Mouse (Mus musculus) embryonic facial prominence, embryonic 12.5 days (tissue): ENCODE data around the gene Rfng. TPM values are rescaled to one million over a fixed set of nuclear protein-coding genes. Genes with fewer than 3 reads are reported as not detected.
A peak's percentile ranks its signal among the peaks of the same experiment; 100 is the strongest.
"Not testable (repeated sequence)": the region's sequence is repeated elsewhere in the genome, so short reads cannot be mapped to it uniquely, and the experiment has no call there.

Experiments
- ATAC-seq: fragments of 200-750 bp; cut with Nextera tagmentation; 2 replicates; pipeline ENCODE4 v1.8.0; 2017; ENCODE audit not compliant: insufficient number of reproducible peaks, insufficient read depth, low FRiP score, low TSS enrichment
- H3K27ac ChIP-seq: fragments of 300-500 bp; sonication (generic); 2 replicates; pipeline ENCODE4 v1.5.1; 2016; ENCODE audit warnings: mild to moderate bottlenecking
- H3K27me3 ChIP-seq: fragments of 300-500 bp; sonication (generic); 2 replicates; pipeline ENCODE4 v1.6.1; 2016; ENCODE audit warnings: mild to moderate bottlenecking, moderate library complexity
- H3K36me3 ChIP-seq: fragments of 300-500 bp; sonication (generic); 2 replicates; pipeline ENCODE4 v1.6.1; 2016; ENCODE audit warnings: mild to moderate bottlenecking
- H3K4me1 ChIP-seq: fragments of 300-500 bp; sonication (generic); 2 replicates; pipeline ENCODE4 v1.6.1; 2016
- H3K4me2 ChIP-seq: fragments of 300-500 bp; sonication (generic); replicated peaks from 2 replicates; pipeline ENCODE4 v1.6.1; 2016; ENCODE audit warnings: mild to moderate bottlenecking, moderate library complexity
- H3K4me3 ChIP-seq: fragments of 300-500 bp; sonication (generic); 2 replicates; pipeline ENCODE4 v1.5.1; 2016; ENCODE audit warnings: mild to moderate bottlenecking
- H3K9ac ChIP-seq: fragments of 300-500 bp; sonication (generic); 2 replicates; pipeline ENCODE4 v1.6.1; 2016; ENCODE audit warnings: mild to moderate bottlenecking, moderate library complexity
- H3K9me3 ChIP-seq: fragments of 300-500 bp; sonication (generic); 2 replicates; pipeline ENCODE4 v1.6.1; 2016; ENCODE audit warnings: mild to moderate bottlenecking, moderate library complexity
- WGBS: fragments of 180-500 bp; shearing (Covaris S2); methylation state at CpG from one replicate; pipeline ENCODE4 v1.1.7; 2016; 5-methylcytosine and 5-hydroxymethylcytosine counted together
- polyA plus RNA-seq: library from polyadenylated mRNA; unstranded; fragments of >200 nt; fragmentation: Nextera tagmentation; extraction: Ambion mirVana; gene quantifications from 2 replicates; pipeline ENCODE4 v1.2.1, GENCODE M21; 2016

Gene Rfng
- polyA plus RNA-seq, 1 experiment from 2014 or later: 47.0 TPM

- WGBS: 82% methylated on average over 4 of the region's 4 CpGs
- Histone ChIP-seq H3K27ac (no peak overlapping the region), H3K4me2 (no peak overlapping the region), H3K4me3 (no peak overlapping the region), H3K4me1 (peaks cover 7% of the 10 kb centered on the region), H3K27me3 (no peaks in the 10 kb centered on the region), H3K36me3 (peaks cover 75% of the 10 kb centered on the region), H3K9ac (no peak overlapping the region; the same call in 1 of the 2 replicates), H3K9me3 (no peaks in the 10 kb centered on the region)
- no peak for ATAC-seq
These were observed 5.3 kb upstream of the Rfng start for GRCm38 (mm10) chr11:120789355-120789754.

DNA sequence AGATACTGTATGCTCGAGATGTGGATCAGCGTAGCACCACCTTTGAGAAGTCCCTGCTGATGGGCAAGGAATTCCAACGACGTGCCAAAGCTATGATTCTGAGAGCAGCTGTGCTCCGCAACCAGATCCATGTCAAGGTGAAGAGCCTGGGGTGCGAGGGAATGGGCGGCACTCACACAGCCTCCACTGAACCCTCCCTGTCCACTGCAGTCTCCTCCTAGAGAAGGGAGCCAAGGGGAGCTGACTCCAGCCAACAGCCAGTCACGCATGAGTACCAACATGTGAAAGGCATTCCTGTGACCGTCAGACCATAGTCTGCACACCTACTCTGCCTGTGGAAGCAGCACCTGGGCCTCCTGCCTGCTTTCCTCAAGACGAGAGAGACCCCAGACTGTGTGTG lies 4.5 kb upstream of the Rfng start:
- H3K9ac ChIP-seq, H3K27ac ChIP-seq, H3K4me3 ChIP-seq, ATAC-seq, H3K4me1 ChIP-seq, H3K9me3 ChIP-seq, H3K4me2 ChIP-seq, H3K27me3 ChIP-seq: not testable (repeated sequence)
- 84% methylated on average over 10 of the region's 10 CpGs for WGBS
- peaks cover 66% of the 10 kb centered on the region for H3K36me3 ChIP-seq

GRCm38 (mm10) chr11:120785145-120785544 lies 1.1 kb upstream of the Rfng start:
- H3K9me3 ChIP-seq: no peaks in the 10 kb centered on the region
- WGBS: 36% methylated on average over 9 of the region's 9 CpGs
- peak overlapping the region; percentile 99 for H3K4me3 ChIP-seq
- peak overlapping the region; percentile 96 for H3K9ac ChIP-seq
- peak overlapping the region; percentile 98 for H3K4me2 ChIP-seq
- peaks cover 51% of the 10 kb centered on the region for H3K36me3 ChIP-seq
- H3K27me3 ChIP-seq: no peaks in the 10 kb centered on the region
- H3K4me1 ChIP-seq: peaks cover 13% of the 10 kb centered on the region
- no peak for ATAC-seq
- no peak overlapping the region for H3K27ac ChIP-seq

- 1% methylated on average over 42 of the region's 42 CpGs for WGBS
- Histone ChIP-seq H3K36me3 (peaks cover 38% of the 10 kb centered on the region), H3K4me2 (peak overlapping the region; percentile 98)
These were observed 462 bp downstream of the Rfng start for GRCm38 (mm10) chr11:120783426-120784063.

DNA sequence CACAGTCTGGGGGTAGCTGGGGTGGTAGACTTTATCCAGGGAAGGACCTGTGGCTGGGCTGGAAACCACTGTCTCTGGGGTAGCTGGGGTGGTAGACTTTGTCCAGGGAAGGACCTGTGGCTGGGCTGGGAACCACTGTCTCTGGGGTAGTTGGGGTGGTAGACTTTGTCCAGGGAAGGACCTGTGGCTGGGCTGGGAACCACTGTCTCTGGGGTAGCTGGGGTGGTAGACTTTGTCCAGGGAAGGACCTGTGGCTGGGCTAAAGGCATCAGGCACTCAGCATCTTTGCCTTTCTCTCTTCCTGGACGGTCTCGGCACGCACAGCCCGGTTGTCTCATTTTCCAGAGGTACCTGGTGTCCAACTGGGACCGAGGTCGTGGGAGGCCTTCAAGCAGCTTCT lies 2.6 kb downstream of the Rfng start:
- H3K4me3 ChIP-seq, ATAC-seq, H3K9me3 ChIP-seq, H3K27me3 ChIP-seq, H3K27ac ChIP-seq, H3K9ac ChIP-seq, H3K4me2 ChIP-seq: not testable (repeated sequence)
- Histone ChIP-seq H3K36me3 (peaks cover 19% of the 10 kb centered on the region; the same call in 1 of the 2 replicates), H3K4me1 (peaks cover 18% of the 10 kb centered on the region)
- 86% methylated on average over 6 of the region's 6 CpGs for WGBS

More at GRCm38 (mm10) chr11:120783426-120784063, 462 bp downstream of the Rfng start:
- peak overlapping the region; percentile 84 for H3K27ac ChIP-seq
- H3K27me3 ChIP-seq: no peaks in the 10 kb centered on the region
- H3K9me3 ChIP-seq: no peaks in the 10 kb centered on the region
- peaks cover 13% of the 10 kb centered on the region for H3K4me1 ChIP-seq
- H3K4me3 ChIP-seq: peak overlapping the region; percentile 99
- peak overlapping the region; percentile 96 for H3K9ac ChIP-seq
- peak; percentile 10; the same call in 1 of the 2 replicates for ATAC-seq

DNA sequence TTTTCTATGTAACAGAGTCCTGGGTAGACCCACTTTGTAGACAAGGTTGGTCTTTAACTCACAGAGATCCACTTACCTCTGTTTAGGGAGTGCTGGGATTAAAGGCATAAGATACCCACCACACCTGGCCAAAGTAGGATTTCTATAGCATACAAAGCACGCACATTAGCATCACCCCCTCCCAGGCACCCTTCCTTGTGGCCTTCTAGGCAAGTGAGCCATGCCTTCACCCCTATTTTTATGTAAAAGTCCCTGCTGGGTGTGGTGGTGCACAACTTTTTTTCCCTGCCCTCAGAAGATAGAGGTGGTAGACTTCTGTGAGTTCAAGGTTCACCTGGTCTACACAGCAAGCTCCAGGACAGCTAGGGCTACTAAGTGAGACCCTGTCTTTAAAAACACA lies 4.1 kb downstream of the Rfng start:
- 85% methylated on average over 1 of the region's 1 CpGs for WGBS
- no peak overlapping the region for H3K9ac ChIP-seq
- ATAC-seq: no peak
- H3K9me3 ChIP-seq: no peaks in the 10 kb centered on the region
- no peaks in the 10 kb centered on the region for H3K27me3 ChIP-seq
- no peak overlapping the region for H3K4me2 ChIP-seq
- no peak overlapping the region for H3K27ac ChIP-seq
- H3K4me3 ChIP-seq: no peak overlapping the region
- H3K36me3 ChIP-seq: peaks cover 19% of the 10 kb centered on the region; the same call in 1 of the 2 replicates
- peaks cover 14% of the 10 kb centered on the region for H3K4me1 ChIP-seq

DNA sequence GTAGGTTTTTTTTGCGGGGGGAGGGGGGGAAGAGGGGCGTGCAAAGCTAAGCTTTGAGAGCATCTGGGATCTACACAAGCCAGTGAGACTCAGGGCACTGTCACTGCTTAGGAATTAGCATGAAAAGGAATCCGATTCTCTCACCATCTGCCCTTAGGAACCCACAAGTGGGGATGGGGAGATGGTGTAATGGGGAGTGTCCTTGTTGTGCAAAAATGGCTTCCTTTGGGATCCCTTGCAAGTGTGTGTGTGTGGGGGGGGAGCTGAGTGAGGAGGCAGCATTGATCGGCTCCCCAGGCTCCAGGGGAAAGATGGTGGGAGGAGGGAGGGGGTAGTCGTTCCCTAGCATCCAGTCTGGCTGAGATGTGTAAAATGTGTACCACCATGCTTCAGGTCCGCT lies 6.9 kb downstream of the Rfng start:
- 30% methylated on average over 6 of the region's 6 CpGs for WGBS
- H3K9me3 ChIP-seq: no peaks in the 10 kb centered on the region
- no peak overlapping the region for H3K9ac ChIP-seq
- no peak overlapping the region for H3K4me2 ChIP-seq
- H3K4me1 ChIP-seq: peaks cover 8% of the 10 kb centered on the region; the same call in 1 of the 2 replicates
- no peaks in the 10 kb centered on the region for H3K27me3 ChIP-seq
- no peak overlapping the region for H3K27ac ChIP-seq
- H3K36me3 ChIP-seq: peaks cover 14% of the 10 kb centered on the region; the same call in 1 of the 2 replicates
- no peak for ATAC-seq
- no peak overlapping the region for H3K4me3 ChIP-seq

DNA sequence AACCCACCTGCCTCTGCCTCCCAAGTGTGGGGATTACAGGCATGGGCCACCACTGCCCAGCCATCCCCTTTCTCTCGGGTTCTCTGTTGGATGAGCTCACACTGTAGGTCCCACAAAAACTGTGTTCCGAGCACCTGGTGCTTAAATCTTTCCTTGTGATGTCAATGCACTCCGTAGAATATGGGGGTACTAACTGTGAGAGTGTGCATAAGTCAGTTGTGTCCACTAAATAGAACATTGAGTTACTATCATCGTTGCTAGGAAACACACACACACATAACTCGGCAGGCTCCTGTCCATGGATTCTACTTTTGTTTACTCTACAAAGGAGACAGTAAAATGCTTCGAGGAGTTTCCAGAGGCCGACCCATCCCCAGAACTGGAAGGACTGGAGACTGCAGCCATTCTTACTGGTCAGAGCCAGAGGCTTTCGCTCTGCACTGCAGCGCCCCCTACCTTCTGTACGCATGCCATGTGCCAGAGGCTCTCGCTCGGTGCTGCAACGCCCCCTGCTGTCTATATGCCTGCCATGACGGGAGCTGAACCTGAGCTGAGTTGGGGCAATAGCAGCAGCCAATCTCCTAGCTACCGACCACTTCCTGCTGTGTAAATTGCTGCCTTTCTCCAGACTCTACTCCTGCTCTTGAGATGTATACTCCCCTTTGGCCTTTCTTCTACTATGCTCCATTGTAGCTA lies 8.1 kb downstream of the Rfng start:
- Histone ChIP-seq H3K4me2 (no peak overlapping the region; the same call in 1 of the 2 replicates), H3K9me3 (no peaks in the 10 kb centered on the region), H3K27ac (no peak overlapping the region), H3K36me3 (peaks cover 6% of the 10 kb centered on the region; the same call in 1 of the 2 replicates), H3K4me1 (peaks cover 8% of the 10 kb centered on the region; the same call in 1 of the 2 replicates), H3K4me3 (no peak overlapping the region), H3K9ac (no peak overlapping the region), H3K27me3 (no peaks in the 10 kb centered on the region)
- ATAC-seq: peak; percentile 19; the same call in 1 of the 2 replicates
- 27% methylated on average over 15 of the region's 15 CpGs for WGBS

- H3K4me3 ChIP-seq: no peak overlapping the region
- H3K36me3 ChIP-seq: no peaks in the 10 kb centered on the region
- ATAC-seq: no peak
- 88% methylated on average over 7 of the region's 7 CpGs for WGBS
- no peaks in the 10 kb centered on the region for H3K27me3 ChIP-seq
- H3K9ac ChIP-seq: no peak overlapping the region
- no peaks in the 10 kb centered on the region for H3K9me3 ChIP-seq
- no peak overlapping the region for H3K27ac ChIP-seq
- H3K4me2 ChIP-seq: no peak overlapping the region
- peaks cover 8% of the 10 kb centered on the region; the same call in 1 of the 2 replicates for H3K4me1 ChIP-seq
These were observed 10.4 kb downstream of the Rfng start for GRCm38 (mm10) chr11:120773463-120774190.

- WGBS: 78% methylated on average over 3 of the region's 3 CpGs
- Histone ChIP-seq H3K4me3 (no peak overlapping the region), H3K4me1 (peaks cover 8% of the 10 kb centered on the region; the same call in 1 of the 2 replicates), H3K9ac (no peak overlapping the region), H3K9me3 (no peaks in the 10 kb centered on the region), H3K27ac (no peak overlapping the region), H3K36me3 (no peaks in the 10 kb centered on the region), H3K27me3 (no peaks in the 10 kb centered on the region), H3K4me2 (no peak overlapping the region)
- ATAC-seq: no peak
These were observed 11.3 kb downstream of the Rfng start for GRCm38 (mm10) chr11:120772749-120773148.

GRCm38 (mm10) chr11:120768206-120768605 lies 15.8 kb downstream of the Rfng start:
- Histone ChIP-seq H3K4me1 (no peaks in the 10 kb centered on the region), H3K9ac (no peak overlapping the region), H3K9me3 (no peaks in the 10 kb centered on the region), H3K27me3 (peaks cover 10% of the 10 kb centered on the region; the same call in 1 of the 2 replicates), H3K27ac (no peak overlapping the region), H3K4me2 (no peak overlapping the region), H3K36me3 (no peaks in the 10 kb centered on the region), H3K4me3 (no peak overlapping the region)
- ATAC-seq: no peak
- 69% methylated on average over 1 of the region's 1 CpGs for whole genome bisulfite sequencing
